Mouse (Mus musculus) C2C12 (cell line): Measurements from ENCODE around the gene Rae1. TPM values are rescaled to one million over a fixed set of nuclear protein-coding genes. Genes with fewer than 3 reads are reported as not detected.

Source experiments
- H3K27me3 ChIP-seq: one replicate; pipeline ENCODE4 v1.6.1; 2011; ENCODE audit not compliant: control insufficient read depth, insufficient read depth, insufficient read length
- H3K36me3 ChIP-seq: one replicate; pipeline ENCODE4 v1.6.1; 2011; ENCODE audit not compliant: control insufficient read depth, insufficient read depth
- H3K4me3 ChIP-seq: one replicate; pipeline ENCODE4 v1.5.1; 2011; ENCODE audit warnings: mild to moderate bottlenecking, control low read depth; ENCODE audit not compliant: poor library complexity, insufficient read depth, severe bottlenecking
- H3K79me2 ChIP-seq: one replicate; pipeline ENCODE4 v1.6.1; 2011; ENCODE audit not compliant: control insufficient read depth, insufficient read depth
- H3K79me3 ChIP-seq: one replicate; pipeline ENCODE4 v1.6.1; 2011; ENCODE audit warnings: low read depth, control low read depth
- H3ac ChIP-seq: one replicate; pipeline ENCODE3; 2011; ENCODE audit warnings: low read depth; ENCODE audit not compliant: control insufficient read depth, insufficient read length
- CEBPB ChIP-seq: IDR thresholded peaks from one replicate; pipeline ENCODE4 v1.6.1; 2011; ENCODE audit warnings: low read depth, mild to moderate bottlenecking, control low read depth, moderate library complexity
- CTCF ChIP-seq: IDR thresholded peaks from one replicate; pipeline ENCODE4 v1.5.1; 2011; ENCODE audit not compliant: control insufficient read depth, insufficient read depth, insufficient read length
- FOSL1 ChIP-seq: IDR thresholded peaks from one replicate; pipeline ENCODE4 v1.8.0; 2011; ENCODE audit warnings: mild to moderate bottlenecking, low read length; ENCODE audit not compliant: poor library complexity, insufficient read depth, severe bottlenecking
- MAX ChIP-seq: IDR thresholded peaks from one replicate; pipeline ENCODE4 v1.6.1; 2011; ENCODE audit warnings: mild to moderate bottlenecking, control low read depth
- MYOD1 ChIP-seq: IDR thresholded peaks from one replicate; pipeline ENCODE4 v1.6.1; 2011; ENCODE audit warnings: low read depth; ENCODE audit not compliant: control insufficient read depth, insufficient read length
- MYOG ChIP-seq: IDR thresholded peaks from one replicate; pipeline ENCODE4 v1.6.1; 2011; ENCODE audit not compliant: control insufficient read depth, insufficient read length; ENCODE audit errors: extremely low read depth
- USF1 ChIP-seq: IDR thresholded peaks from one replicate; pipeline ENCODE4 v1.6.1; 2011; ENCODE audit warnings: low read depth, mild to moderate bottlenecking, control low read depth, moderate library complexity
- polyA plus RNA-seq: library from polyadenylated mRNA; unstranded; fragments of >200 nt; fragmentation: generic; extraction: Trizol; gene quantifications from one replicate; pipeline ENCODE4 v1.2.1, GENCODE M21; 2012; ENCODE audit warnings: missing spikeins

Gene Rae1
- polyA plus RNA-seq, 1 experiment = 83.7 TPM

DNA sequence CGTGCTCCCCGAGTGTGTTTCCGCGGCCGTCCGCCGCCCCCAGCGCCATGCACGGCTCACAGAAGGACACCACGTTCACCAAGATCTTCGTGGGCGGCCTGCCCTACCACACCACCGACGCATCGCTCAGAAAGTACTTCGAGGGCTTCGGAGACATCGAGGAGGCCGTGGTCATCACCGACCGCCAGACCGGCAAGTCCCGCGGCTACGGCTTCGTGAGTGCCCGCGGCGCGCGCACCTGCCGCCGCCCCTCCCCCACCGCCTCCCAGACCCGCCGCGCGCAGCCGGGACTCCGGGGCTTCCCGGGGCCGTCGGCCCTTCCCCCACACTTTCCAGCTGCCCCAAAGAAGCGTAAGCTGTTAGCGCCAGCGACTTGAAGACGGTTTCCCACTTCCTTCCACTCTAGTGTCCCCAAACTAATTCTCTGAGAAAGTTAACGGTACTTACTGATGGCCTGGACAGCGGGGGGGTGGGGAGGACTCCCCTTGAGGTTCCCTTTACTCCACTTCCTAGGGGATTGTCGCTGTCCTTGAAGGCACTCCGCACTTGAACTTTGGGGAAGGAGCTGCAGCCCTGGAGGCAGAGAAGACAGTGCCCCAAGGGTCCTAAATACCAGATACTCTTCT is 22.3 kb downstream of the Rae1 start:
- Histone ChIP-seq H3K4me3 (peak overlapping the region; percentile 80), H3K79me2 (peaks cover 42% of the 10 kb centered on the region), H3K79me3 (peaks cover 5% of the 10 kb centered on the region), H3K36me3 (peaks cover 12% of the 10 kb centered on the region), H3ac (peak overlapping the region; percentile 96), H3K27me3 (no peaks in the 10 kb centered on the region)
- TF ChIP-seq FOSL1 (no peak), CEBPB (no peak), USF1 (no peak), MAX (no peak), MYOD1 (no peak), CTCF (no peak), MYOG (no peak)

DNA sequence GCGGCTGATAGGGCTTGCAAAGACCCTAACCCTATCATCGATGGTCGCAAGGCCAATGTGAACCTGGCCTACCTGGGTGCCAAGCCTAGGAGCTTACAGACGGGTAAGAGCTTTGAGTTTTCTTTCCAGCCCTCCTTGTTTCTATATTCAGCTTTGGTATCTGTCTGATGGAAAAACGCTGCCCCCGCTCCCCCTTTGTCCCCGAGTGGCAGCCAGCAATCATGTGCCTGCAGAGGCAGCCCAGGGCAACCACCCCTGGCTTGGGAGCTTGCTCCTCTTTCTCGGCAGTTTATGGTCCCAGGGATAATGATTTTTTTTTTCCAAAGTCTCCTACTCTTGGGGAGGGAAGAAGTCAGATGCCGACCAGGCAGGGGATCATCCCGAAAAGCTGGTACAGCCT is 22.9 kb downstream of the Rae1 start:
- Histone ChIP-seq H3ac (peak overlapping the region; percentile 60), H3K79me3 (peaks cover 5% of the 10 kb centered on the region), H3K36me3 (peaks cover 12% of the 10 kb centered on the region), H3K27me3 (no peaks in the 10 kb centered on the region), H3K4me3 (peak overlapping the region; percentile 80), H3K79me2 (peaks cover 42% of the 10 kb centered on the region)
- TF ChIP-seq FOSL1 = no peak
- TF ChIP-seq MAX = no peak
- TF ChIP-seq USF1 = no peak

DNA sequence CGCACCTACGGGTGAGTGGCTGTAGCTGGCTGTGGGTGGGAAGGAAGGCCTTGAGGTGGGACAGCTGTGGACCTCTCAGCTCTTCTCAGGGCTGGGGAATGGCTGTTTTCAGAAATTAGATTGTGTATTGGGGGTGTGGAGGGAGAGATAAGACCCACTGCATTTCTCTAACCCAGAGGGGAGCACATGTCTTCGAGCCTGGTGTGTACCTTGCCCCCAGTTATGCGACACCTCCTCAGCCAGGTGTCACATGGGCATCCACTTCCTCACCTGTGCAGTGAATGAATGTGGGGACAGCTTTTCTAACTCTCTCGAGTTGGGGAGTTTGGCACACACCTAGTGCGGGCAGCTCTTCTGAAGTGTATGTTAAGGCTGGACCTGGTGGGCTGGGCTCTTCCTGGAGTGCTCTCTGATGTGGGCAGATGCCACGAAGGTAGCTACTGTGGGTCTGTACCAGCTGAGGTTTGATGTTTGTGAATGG is 23.5 kb downstream of the Rae1 start:
- peaks cover 42% of the 10 kb centered on the region for H3K79me2 ChIP-seq
- peaks cover 5% of the 10 kb centered on the region for H3K79me3 ChIP-seq
- TF ChIP-seq MYOG = no peak
- TF ChIP-seq MYOD1 = no peak
- TF ChIP-seq CEBPB = no peak
- no peak for TF ChIP-seq CTCF
- TF ChIP-seq FOSL1 = no peak
- no peak for TF ChIP-seq MAX
- TF ChIP-seq USF1 = no peak
- H3K36me3 ChIP-seq = peaks cover 12% of the 10 kb centered on the region
- no peak overlapping the region for H3K4me3 ChIP-seq
- no peak overlapping the region for H3ac ChIP-seq
- no peaks in the 10 kb centered on the region for H3K27me3 ChIP-seq

DNA sequence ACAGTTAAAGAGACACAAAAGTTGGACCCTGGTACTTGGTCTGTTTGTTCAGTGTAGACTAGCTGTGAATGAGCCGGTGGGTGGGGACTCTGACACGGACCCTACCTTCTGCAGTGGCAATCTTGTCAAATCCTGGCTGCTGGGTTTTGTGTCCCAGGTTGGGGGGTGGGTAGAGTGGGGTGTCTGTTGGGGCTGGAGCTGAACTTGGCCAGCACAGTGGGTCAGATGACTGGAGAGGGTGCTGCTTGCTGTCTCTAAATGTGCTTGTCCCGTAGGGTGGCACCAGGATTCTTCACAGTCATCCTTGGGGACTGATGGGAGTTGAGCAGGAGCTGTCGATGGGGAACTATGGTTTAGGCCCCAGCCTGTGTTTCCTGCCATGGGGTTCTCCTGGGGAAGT is 24.0 kb downstream of the Rae1 start:
- no peak overlapping the region for H3ac ChIP-seq
- peaks cover 12% of the 10 kb centered on the region for H3K36me3 ChIP-seq
- TF ChIP-seq MAX (no peak), MYOG (no peak)
- no peak overlapping the region for H3K4me3 ChIP-seq
- peaks cover 42% of the 10 kb centered on the region for H3K79me2 ChIP-seq
- H3K79me3 ChIP-seq = peaks cover 5% of the 10 kb centered on the region
- no peaks in the 10 kb centered on the region for H3K27me3 ChIP-seq

DNA sequence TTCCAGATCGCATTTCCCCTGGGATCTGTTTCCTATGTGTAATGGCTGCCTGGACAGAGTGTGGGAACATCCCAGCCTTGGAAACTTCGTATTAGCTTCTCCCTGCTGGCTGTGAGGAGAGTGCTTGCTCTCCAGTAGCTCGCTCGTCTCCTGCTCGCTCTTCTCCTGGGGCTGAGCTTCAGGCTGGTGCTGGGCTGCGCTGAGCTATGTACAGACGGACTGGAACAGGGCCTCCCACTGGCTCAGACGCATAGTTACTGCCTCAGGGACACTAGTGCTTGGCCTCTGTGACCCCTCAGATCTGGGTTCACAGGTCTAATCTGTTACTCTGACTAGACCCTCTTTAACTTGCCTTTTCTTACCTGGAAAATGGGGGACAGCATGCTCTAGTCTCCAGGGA is 24.5 kb downstream of the Rae1 start:
- H3K27me3 ChIP-seq = no peaks in the 10 kb centered on the region
- H3ac ChIP-seq = no peak overlapping the region
- peaks cover 42% of the 10 kb centered on the region for H3K79me2 ChIP-seq
- no peak for TF ChIP-seq MYOD1
- TF ChIP-seq FOSL1 = no peak
- H3K79me3 ChIP-seq = peaks cover 5% of the 10 kb centered on the region
- no peak overlapping the region for H3K4me3 ChIP-seq
- H3K36me3 ChIP-seq = peaks cover 12% of the 10 kb centered on the region

DNA sequence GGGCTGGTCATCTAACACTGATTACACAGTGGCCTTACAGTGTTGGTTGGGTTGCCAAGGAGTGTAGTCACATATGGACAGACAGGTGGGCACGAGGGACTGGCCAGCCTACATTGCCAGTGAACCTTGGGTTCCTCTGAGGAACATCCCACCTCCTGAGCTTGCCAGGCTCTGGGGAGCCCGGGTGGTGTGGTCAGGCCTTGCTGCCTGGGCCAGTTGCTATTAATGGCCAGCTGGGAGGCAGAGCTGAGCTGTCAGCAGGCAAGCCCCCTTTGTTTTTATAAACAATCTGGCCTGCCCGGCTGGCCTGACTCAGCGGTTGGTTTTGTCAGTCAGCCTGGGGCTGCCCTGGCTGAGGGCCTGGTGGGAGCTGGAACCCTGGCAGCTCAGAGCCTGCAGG is 25.0 kb downstream of the Rae1 start:
- peaks cover 12% of the 10 kb centered on the region for H3K36me3 ChIP-seq
- peaks cover 42% of the 10 kb centered on the region for H3K79me2 ChIP-seq
- TF ChIP-seq FOSL1 (no peak), MYOD1 (no peak), CTCF (no peak), MAX (no peak), USF1 (no peak), MYOG (no peak)
- H3K79me3 ChIP-seq = peaks cover 5% of the 10 kb centered on the region
- H3ac ChIP-seq = no peak overlapping the region
- H3K27me3 ChIP-seq = no peaks in the 10 kb centered on the region
- H3K4me3 ChIP-seq = no peak overlapping the region

DNA sequence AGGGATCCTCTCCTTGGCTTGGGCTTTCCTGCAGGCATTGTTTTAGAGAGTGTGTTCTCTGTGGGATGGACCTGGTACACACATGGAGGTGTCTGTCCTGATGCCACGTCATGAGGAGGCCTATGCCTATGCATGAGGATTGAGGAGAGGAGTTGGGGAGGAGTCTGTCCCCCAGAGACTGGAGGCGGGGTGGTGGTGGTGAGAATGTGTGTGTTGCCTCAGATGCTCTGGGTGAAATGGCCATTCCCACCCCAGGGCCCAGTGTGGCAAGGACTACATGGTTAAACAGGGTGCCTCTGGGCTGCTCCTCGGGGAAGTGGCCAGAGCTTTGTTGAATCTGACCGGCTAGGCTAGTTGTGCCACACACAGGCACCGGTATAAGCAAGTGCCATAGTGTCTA is 26.4 kb downstream of the Rae1 start:
- Histone ChIP-seq H3K36me3 (peaks cover 12% of the 10 kb centered on the region), H3K4me3 (no peak overlapping the region), H3K79me2 (peaks cover 42% of the 10 kb centered on the region), H3K27me3 (no peaks in the 10 kb centered on the region), H3K79me3 (peaks cover 5% of the 10 kb centered on the region), H3ac (no peak overlapping the region)
- no peak for TF ChIP-seq MYOG
- no peak for TF ChIP-seq USF1
- TF ChIP-seq CEBPB = no peak
